Mouse (Mus musculus) hindbrain, embryonic 13.5 days (tissue): ENCODE measurements around the gene Gnaq. TPM values are rescaled to one million over a fixed set of nuclear protein-coding genes. Genes with fewer than 3 reads are reported as not detected.

ENCODE experiments used
- ATAC-seq: fragments of 200-750 bp; cut with Nextera tagmentation; 2 replicates; pipeline ENCODE4 v1.8.0; 2017; ENCODE audit warnings: moderate TSS enrichment; ENCODE audit not compliant: low FRiP score
- H3K27ac ChIP-seq: fragments of 300-500 bp; sonication (generic); 2 replicates; pipeline ENCODE4 v1.5.1; 2015; ENCODE audit warnings: inconsistent platforms, mild to moderate bottlenecking, moderate library complexity
- H3K27me3 ChIP-seq: fragments of 300-500 bp; sonication (generic); 2 replicates; pipeline ENCODE4 v1.6.1; 2015; ENCODE audit warnings: mild to moderate bottlenecking, inconsistent platforms
- H3K36me3 ChIP-seq: fragments of 300-500 bp; sonication (generic); 2 replicates; pipeline ENCODE4 v1.6.1; 2015; ENCODE audit warnings: mild to moderate bottlenecking, inconsistent platforms
- H3K4me1 ChIP-seq: fragments of 300-500 bp; sonication (generic); replicated peaks from 2 replicates; pipeline ENCODE4 v1.6.1; 2015; ENCODE audit warnings: inconsistent platforms
- H3K4me2 ChIP-seq: fragments of 300-500 bp; sonication (generic); 2 replicates; pipeline ENCODE4 v1.6.1; 2015; ENCODE audit warnings: inconsistent platforms, mild to moderate bottlenecking, moderate library complexity
- H3K4me3 ChIP-seq: fragments of 300-500 bp; sonication (generic); 2 replicates; pipeline ENCODE4 v1.5.1; 2015; ENCODE audit warnings: mild to moderate bottlenecking, inconsistent platforms
- H3K9ac ChIP-seq: fragments of 300-500 bp; sonication (generic); 2 replicates; pipeline ENCODE4 v1.6.1; 2015; ENCODE audit warnings: mild to moderate bottlenecking, inconsistent platforms
- H3K9me3 ChIP-seq: fragments of 300-500 bp; sonication (generic); 2 replicates; pipeline ENCODE4 v1.6.1; 2016; ENCODE audit warnings: inconsistent platforms
- WGBS: fragments of 180-500 bp; shearing (Covaris S2); methylation state at CpG from one replicate; pipeline ENCODE4 v1.1.7; 2015; 5-methylcytosine and 5-hydroxymethylcytosine counted together
- polyA plus RNA-seq: library from polyadenylated mRNA; unstranded; fragments of >200 nt; fragmentation: Nextera tagmentation; extraction: Ambion mirVana; gene quantifications from 2 replicates; pipeline ENCODE4 v1.2.1, GENCODE M21; 2015

Gnaq gene
- polyA plus RNA-seq, 1 experiment from 2014 or later = 79.8 TPM

- no peak overlapping the region for H3K9ac ChIP-seq
- ATAC-seq = no peak
- no peak overlapping the region for H3K4me3 ChIP-seq
- 72% methylated on average over 3 of the region's 3 CpGs for WGBS
- H3K4me1 ChIP-seq = peaks cover 7% of the 10 kb centered on the region
- H3K27me3 ChIP-seq = no peaks in the 10 kb centered on the region
- H3K4me2 ChIP-seq = no peak overlapping the region
- no peaks in the 10 kb centered on the region for H3K36me3 ChIP-seq
- no peaks in the 10 kb centered on the region for H3K9me3 ChIP-seq
- no peak overlapping the region for H3K27ac ChIP-seq
These were observed 2.2 kb upstream of the Gnaq start for GRCm38 (mm10) chr19:16130476-16130875.

- H3K4me3 ChIP-seq = peak overlapping the region; percentile 93
- H3K9me3 ChIP-seq = no peaks in the 10 kb centered on the region
- H3K36me3 ChIP-seq = no peaks in the 10 kb centered on the region
- peak overlapping the region; percentile 100 for H3K9ac ChIP-seq
- ATAC-seq = no peak
- peak overlapping the region; percentile 99 for H3K27ac ChIP-seq
- H3K4me2 ChIP-seq = peak overlapping the region; percentile 80
- peaks cover 16% of the 10 kb centered on the region for H3K4me1 ChIP-seq
- WGBS = 7% methylated on average over 6 of the region's 6 CpGs
- no peaks in the 10 kb centered on the region for H3K27me3 ChIP-seq
These were observed 800 bp upstream of the Gnaq start for GRCm38 (mm10) chr19:16131831-16132230.

- Histone ChIP-seq H3K4me3 (peak overlapping the region; percentile 93), H3K9ac (peak overlapping the region; percentile 100), H3K9me3 (no peaks in the 10 kb centered on the region), H3K27me3 (no peaks in the 10 kb centered on the region), H3K36me3 (no peaks in the 10 kb centered on the region), H3K27ac (peak overlapping the region; percentile 99), H3K4me2 (peak overlapping the region; percentile 80), H3K4me1 (peaks cover 21% of the 10 kb centered on the region)
- 0% methylated on average over 21 of the region's 57 CpGs for WGBS
- peak; percentile 90 for ATAC-seq
These were observed 266 bp upstream of the Gnaq start for GRCm38 (mm10) chr19:16132340-16132790.

- Histone ChIP-seq H3K4me1 (peaks cover 28% of the 10 kb centered on the region), H3K4me2 (peak overlapping the region; percentile 80), H3K9ac (peak overlapping the region; percentile 100), H3K9me3 (no peaks in the 10 kb centered on the region), H3K4me3 (peak overlapping the region; percentile 93), H3K27ac (peak overlapping the region; percentile 99), H3K27me3 (no peaks in the 10 kb centered on the region), H3K36me3 (no peaks in the 10 kb centered on the region)
- peak; percentile 77 for ATAC-seq
- under 1% methylated on average over 99 of the region's 139 CpGs for WGBS
These were observed 462 bp downstream of the Gnaq start for GRCm38 (mm10) chr19:16132865-16133720.

GRCm38 (mm10) chr19:16133721-16134570 is 1.3 kb downstream of the Gnaq start:
- peaks cover 37% of the 10 kb centered on the region for H3K4me1 ChIP-seq
- H3K9ac ChIP-seq = peak overlapping the region; percentile 100
- WGBS = 7% methylated on average over 25 of the region's 25 CpGs
- ATAC-seq = peak; percentile 34
- peak overlapping the region; percentile 80 for H3K4me2 ChIP-seq
- no peaks in the 10 kb centered on the region for H3K36me3 ChIP-seq
- H3K27ac ChIP-seq = peak overlapping the region; percentile 99
- peak overlapping the region; percentile 93 for H3K4me3 ChIP-seq
- no peaks in the 10 kb centered on the region for H3K9me3 ChIP-seq
- H3K27me3 ChIP-seq = no peaks in the 10 kb centered on the region

- peaks cover 1% of the 10 kb centered on the region; the same call in 1 of the 2 replicates for H3K36me3 ChIP-seq
- no peak overlapping the region for H3K4me3 ChIP-seq
- H3K27ac ChIP-seq = peak overlapping the region; percentile 60
- no peaks in the 10 kb centered on the region for H3K27me3 ChIP-seq
- peaks cover 77% of the 10 kb centered on the region for H3K4me1 ChIP-seq
- 78% methylated on average over 5 of the region's 5 CpGs for WGBS
- 0 out of 2 replicates have a peak overlapping the region, but pooled peaks have one; percentile 24 for H3K9ac ChIP-seq
- no peaks in the 10 kb centered on the region for H3K9me3 ChIP-seq
- ATAC-seq = no peak
- H3K4me2 ChIP-seq = peak overlapping the region; percentile 32
These were observed 5.5 kb downstream of the Gnaq start for GRCm38 (mm10) chr19:16138064-16138580.

- Histone ChIP-seq H3K27me3 (no peaks in the 10 kb centered on the region), H3K4me3 (no peak overlapping the region), H3K36me3 (peaks cover 6% of the 10 kb centered on the region), H3K27ac (peak overlapping the region; percentile 8; the same call in 1 of the 2 replicates), H3K9me3 (no peaks in the 10 kb centered on the region), H3K9ac (no peak overlapping the region), H3K4me2 (no peak overlapping the region), H3K4me1 (peaks cover 68% of the 10 kb centered on the region)
- 0 out of 2 replicates have a peak, but pooled peaks have one; percentile 26 for ATAC-seq
- WGBS = 67% methylated on average over 4 of the region's 4 CpGs
These were observed 8.1 kb downstream of the Gnaq start for GRCm38 (mm10) chr19:16140710-16141109.

GRCm38 (mm10) chr19:16141857-16142256 is 9.2 kb downstream of the Gnaq start:
- Histone ChIP-seq H3K4me1 (peaks cover 66% of the 10 kb centered on the region), H3K27ac (peak overlapping the region; percentile 55), H3K36me3 (peaks cover 6% of the 10 kb centered on the region), H3K9me3 (no peaks in the 10 kb centered on the region), H3K27me3 (no peaks in the 10 kb centered on the region), H3K4me2 (no peak overlapping the region), H3K9ac (no peak overlapping the region), H3K4me3 (no peak overlapping the region)
- 82% methylated on average over 4 of the region's 4 CpGs for WGBS
- ATAC-seq = no peak

GRCm38 (mm10) chr19:16142990-16143389 is 10.4 kb downstream of the Gnaq start:
- Histone ChIP-seq H3K4me2 (no peak overlapping the region), H3K36me3 (peaks cover 6% of the 10 kb centered on the region), H3K4me1 (peaks cover 55% of the 10 kb centered on the region), H3K9ac (no peak overlapping the region), H3K27ac (no peak overlapping the region), H3K4me3 (no peak overlapping the region), H3K27me3 (no peaks in the 10 kb centered on the region), H3K9me3 (no peaks in the 10 kb centered on the region)
- 85% methylated on average over 10 of the region's 10 CpGs for WGBS
- no peak for ATAC-seq

GRCm38 (mm10) chr19:16147446-16147845 is 14.8 kb downstream of the Gnaq start:
- Histone ChIP-seq H3K4me2 (no peak overlapping the region), H3K9me3 (no peaks in the 10 kb centered on the region), H3K27ac (no peak overlapping the region), H3K27me3 (no peaks in the 10 kb centered on the region), H3K4me1 (peaks cover 18% of the 10 kb centered on the region; the same call in 1 of the 2 replicates), H3K4me3 (no peak overlapping the region), H3K36me3 (peaks cover 6% of the 10 kb centered on the region), H3K9ac (no peak overlapping the region)
- no peak for ATAC-seq
- WGBS = 82% methylated on average over 6 of the region's 6 CpGs

GRCm38 (mm10) chr19:16149094-16149493 is 16.5 kb downstream of the Gnaq start:
- no peak overlapping the region for H3K4me3 ChIP-seq
- H3K27me3 ChIP-seq = no peaks in the 10 kb centered on the region
- H3K4me2 ChIP-seq = no peak overlapping the region
- no peaks in the 10 kb centered on the region for H3K9me3 ChIP-seq
- no peak overlapping the region for H3K9ac ChIP-seq
- H3K36me3 ChIP-seq = no peaks in the 10 kb centered on the region
- ATAC-seq = no peak
- H3K4me1 ChIP-seq = peaks cover 13% of the 10 kb centered on the region; the same call in 1 of the 2 replicates
- 97% methylated on average over 1 of the region's 1 CpGs for WGBS
- H3K27ac ChIP-seq = no peak overlapping the region

- Histone ChIP-seq H3K4me3 (no peak overlapping the region), H3K9ac (no peak overlapping the region), H3K4me1 (peaks cover 13% of the 10 kb centered on the region; the same call in 1 of the 2 replicates), H3K36me3 (no peaks in the 10 kb centered on the region), H3K9me3 (no peaks in the 10 kb centered on the region), H3K4me2 (no peak overlapping the region), H3K27ac (no peak overlapping the region), H3K27me3 (no peaks in the 10 kb centered on the region)
- ATAC-seq = no peak
- WGBS = 87% methylated on average over 7 of the region's 7 CpGs
These were observed 17.7 kb downstream of the Gnaq start for GRCm38 (mm10) chr19:16150328-16150727.
